Comparison of ENCODE assay signal across 14 mouse cellular contexts in genomic region chr2:103685581-103685980, GRCm38 (mm10).
DNase-seq lines count a peak whose midpoint lies in the region; ATAC-seq and TF ChIP-seq lines count a peak whose summit lies in the region.
"Had no signal": no experiment of that assay in that cellular context is flagged by ENCODE, and none has a peak within 500 bp of the region (broad histone marks: within the 10 kb centered on the region; RNA-seq: fewer than 3 reads in every experiment).

No protein-coding gene starts in this region.

- 87% methylated on average over 4 of the region's 4 CpGs for WGBS in forebrain, embryonic 10.5 days
- WGBS in forebrain, embryonic 14.5 days = 90% methylated on average over 4 of the region's 4 CpGs
- 88% methylated on average over 4 of the region's 4 CpGs for WGBS in intestine, embryonic 16.5 days
- WGBS in intestine, postnatal 0 days = 84% methylated on average over 4 of the region's 4 CpGs
- WGBS in embryonic facial prominence, embryonic 14.5 days = 51% methylated on average over 4 of the region's 4 CpGs

- H3K9me3 ChIP-seq in forebrain, embryonic 10.5 days = no peaks in the 10 kb centered on the region
- H3K9me3 ChIP-seq in forebrain, embryonic 14.5 days (replicated peaks; ENCODE audit: control insufficient read depth, low read length) = no peaks in the 10 kb centered on the region
- H3K9me3 ChIP-seq in intestine, embryonic 16.5 days (ENCODE audit: control insufficient read depth, low read length) = no peaks in the 10 kb centered on the region
- no peaks in the 10 kb centered on the region for H3K9me3 ChIP-seq in intestine, postnatal 0 days (ENCODE audit: control insufficient read depth)
- no peaks in the 10 kb centered on the region for H3K9me3 ChIP-seq in embryonic facial prominence, embryonic 14.5 days (ENCODE audit: control insufficient read depth, low read length)
- H3K9me3 ChIP-seq: forebrain, embryonic 12.5 days had no signal

- H3K9ac ChIP-seq in forebrain, embryonic 14.5 days (ENCODE audit: low read length) = no peak overlapping the region
- no peak overlapping the region for H3K9ac ChIP-seq in intestine, embryonic 16.5 days (ENCODE audit: low read depth, low read length)
- no peak overlapping the region for H3K9ac ChIP-seq in intestine, postnatal 0 days (ENCODE audit: low read depth, low read length)
- no peak overlapping the region for H3K9ac ChIP-seq in embryonic facial prominence, embryonic 14.5 days (ENCODE audit: low read depth, low read length)
- H3K9ac ChIP-seq: forebrain, embryonic 12.5 days had no signal

- H3K4me1 ChIP-seq in forebrain, embryonic 10.5 days = peaks cover 47% of the 10 kb centered on the region
- H3K4me1 ChIP-seq in forebrain, embryonic 14.5 days (ENCODE audit: control insufficient read depth, insufficient read depth, low read length) = peaks cover 22% of the 10 kb centered on the region
- peaks cover 5% of the 10 kb centered on the region; the same call in 1 of the 2 replicates for H3K4me1 ChIP-seq in intestine, embryonic 16.5 days (ENCODE audit: control insufficient read depth, insufficient read depth, low read length)
- no peaks in the 10 kb centered on the region for H3K4me1 ChIP-seq in intestine, postnatal 0 days (replicated peaks; ENCODE audit: control insufficient read depth, insufficient read depth, low read length)
- H3K4me1 ChIP-seq in embryonic facial prominence, embryonic 14.5 days (ENCODE audit: control insufficient read depth, insufficient read depth, low read length) = peaks cover 30% of the 10 kb centered on the region

- peak overlapping the region; percentile 22; the same call in 1 of the 2 replicates for H3K27ac ChIP-seq in forebrain, embryonic 10.5 days
- H3K27ac ChIP-seq in forebrain, embryonic 14.5 days (ENCODE audit: low read depth, low read length) = no peak overlapping the region
- no peak overlapping the region for H3K27ac ChIP-seq in intestine, embryonic 16.5 days (ENCODE audit: low read length)
- H3K27ac ChIP-seq in intestine, postnatal 0 days (ENCODE audit: low read depth, low read length) = no peak overlapping the region
- H3K27ac ChIP-seq in embryonic facial prominence, embryonic 14.5 days (replicated peaks; ENCODE audit: low read depth, low read length) = peak overlapping the region; percentile 69
- H3K27ac ChIP-seq: forebrain, embryonic 12.5 days had no signal

- no peak overlapping the region for H3K4me3 ChIP-seq in forebrain, embryonic 10.5 days
- H3K4me3 ChIP-seq in forebrain, embryonic 14.5 days (ENCODE audit: low read depth, low read length) = no peak overlapping the region
- H3K4me3 ChIP-seq in intestine, embryonic 16.5 days (ENCODE audit: low read length) = no peak overlapping the region
- no peak overlapping the region for H3K4me3 ChIP-seq in intestine, postnatal 0 days (ENCODE audit: low read depth, low read length)
- H3K4me3 ChIP-seq in embryonic facial prominence, embryonic 14.5 days (ENCODE audit: low read depth, low read length) = no peak overlapping the region
- H3K4me3 ChIP-seq: forebrain, embryonic 12.5 days had no signal

- no peaks in the 10 kb centered on the region for H3K27me3 ChIP-seq in forebrain, embryonic 10.5 days (ENCODE audit: poor library complexity, severe bottlenecking)
- H3K27me3 ChIP-seq in forebrain, embryonic 14.5 days (replicated peaks; ENCODE audit: control insufficient read depth, insufficient read depth, low read length) = no peaks in the 10 kb centered on the region
- H3K27me3 ChIP-seq in intestine, embryonic 16.5 days (replicated peaks; ENCODE audit: control insufficient read depth, insufficient read depth, low read length) = no peaks in the 10 kb centered on the region
- H3K27me3 ChIP-seq in intestine, postnatal 0 days (replicated peaks; ENCODE audit: control insufficient read depth, insufficient read depth, low read length) = no peaks in the 10 kb centered on the region
- no peaks in the 10 kb centered on the region for H3K27me3 ChIP-seq in embryonic facial prominence, embryonic 14.5 days (replicated peaks; ENCODE audit: control insufficient read depth, insufficient read depth, low read length)
- H3K27me3 ChIP-seq: forebrain, embryonic 12.5 days had no signal

- H3K4me2 ChIP-seq in forebrain, embryonic 14.5 days (ENCODE audit: low read length) = no peak overlapping the region
- no peak overlapping the region for H3K4me2 ChIP-seq in intestine, embryonic 16.5 days (ENCODE audit: low read depth, low read length)
- no peak overlapping the region for H3K4me2 ChIP-seq in intestine, postnatal 0 days (replicated peaks; ENCODE audit: low read depth)
- 0 out of 2 replicates have a peak overlapping the region, but pooled peaks have one; percentile 23 for H3K4me2 ChIP-seq in embryonic facial prominence, embryonic 14.5 days (ENCODE audit: low read depth, low read length)
- H3K4me2 ChIP-seq: forebrain, embryonic 12.5 days had no signal

- ATAC-seq in forebrain, embryonic 14.5 days = no peak
- 0 out of 2 replicates have a peak, but pooled peaks have one; percentile 9 for ATAC-seq in intestine, embryonic 16.5 days
- no peak for ATAC-seq in intestine, postnatal 0 days
- 0 out of 2 replicates have a peak, but pooled peaks have one; percentile 10 for ATAC-seq in embryonic facial prominence, embryonic 14.5 days (ENCODE audit: low read depth)
- ATAC-seq in megakaryocyte-erythroid progenitor cell, adult 5-6 weeks (replicated peaks; ENCODE audit: low FRiP score, low TSS enrichment, poor library complexity, severe bottlenecking) = 0 out of 2 replicates have a peak, but pooled peaks have one; percentile 7

- DNase-seq in forebrain, embryonic 10.5 days (ENCODE audit: extremely low spot score, low spot score) = no peak
- DNase-seq in forebrain, embryonic 14.5 days (ENCODE audit: low spot score) = no peak
- DNase-seq in embryonic facial prominence, embryonic 14.5 days (ENCODE audit: low spot score) = peak; percentile 62
- no peak for DNase-seq in layer of hippocampus, adult 11-12 months (ENCODE audit: low spot score)
- DNase-seq in spleen, postnatal 36 days (ENCODE audit: low spot score in 2 of 2) = no peak
- DNase-seq: adrenal gland, postnatal 14 days; cerebellum, adult 9-10 months; liver; lung, adult 2 months; right cerebral cortex, adult 18-20 months had no signal

- TF ChIP-seq CTCF in intestine, postnatal 0 days (IDR thresholded peaks at IDR 0.05; ENCODE audit: low read depth) = no peak

- H3K36me3 ChIP-seq in forebrain, embryonic 10.5 days (replicated peaks) = peaks cover 5% of the 10 kb centered on the region; the same call in 1 of the 2 replicates
- no peaks in the 10 kb centered on the region for H3K36me3 ChIP-seq in forebrain, embryonic 14.5 days (ENCODE audit: control insufficient read depth, insufficient read depth, low read length)
- H3K36me3 ChIP-seq in intestine, embryonic 16.5 days (ENCODE audit: control insufficient read depth, insufficient read depth, low read length) = no peaks in the 10 kb centered on the region
- no peaks in the 10 kb centered on the region for H3K36me3 ChIP-seq in intestine, postnatal 0 days (ENCODE audit: control insufficient read depth, insufficient read depth)
- H3K36me3 ChIP-seq in embryonic facial prominence, embryonic 14.5 days (ENCODE audit: control insufficient read depth, insufficient read depth, low read length) = no peaks in the 10 kb centered on the region

Comparison
In these comparisons a context has a peak if more than half of its experiments do, and no peak if none do; other contexts are left out.
1. H3K27ac ChIP-seq: peak in forebrain, embryonic 10.5 days (single experiment) and embryonic facial prominence, embryonic 14.5 days (single experiment); none in forebrain, embryonic 14.5 days (single experiment), intestine, embryonic 16.5 days (single experiment) and intestine, postnatal 0 days (single experiment).
2. ATAC-seq: peak in intestine, embryonic 16.5 days (single experiment), embryonic facial prominence, embryonic 14.5 days (single experiment) and megakaryocyte-erythroid progenitor cell, adult 5-6 weeks (single experiment); none in forebrain, embryonic 14.5 days (single experiment) and intestine, postnatal 0 days (single experiment).